Mouse (Mus musculus) ES-E14 (cell line): Measurements from ENCODE around the gene Pex16. TPM values are rescaled to one million over a fixed set of nuclear protein-coding genes. Genes with fewer than 3 reads are reported as not detected.

ENCODE experiments used
- DNase-seq: peaks from one replicate; pipeline ENCODE4 v3.0.0-alpha.2; 2013; ENCODE audit warnings: low read depth, low spot score
- H3K27ac ChIP-seq: 2 replicates; pipeline ENCODE4 v1.5.1; 2012; ENCODE audit warnings: low read depth, mild to moderate bottlenecking, low read length, moderate library complexity, mixed read lengths; ENCODE audit not compliant: poor library complexity, insufficient read depth, severe bottlenecking
- H3K36me3 ChIP-seq: 2 replicates; pipeline ENCODE4 v1.6.1; 2012; ENCODE audit warnings: mild to moderate bottlenecking, low read length, moderate library complexity, mixed read lengths; ENCODE audit not compliant: control insufficient read depth, poor library complexity, insufficient read depth, severe bottlenecking
- H3K4me1 ChIP-seq, 2 experiments: fragments of 150-350 bp in 1 of 2; sonication (generic) in 1 of 2; 2 replicates each; pipeline ENCODE4 v1.6.1; 2012; ENCODE audit warnings: low read length in 2 of 2, mild to moderate bottlenecking in 1 of 2, mixed read lengths in 1 of 2; ENCODE audit not compliant: control insufficient read depth in 2 of 2, insufficient read depth in 2 of 2, poor library complexity in 1 of 2
- H3K4me3 ChIP-seq, 2 experiments: fragments of 150-350 bp in 1 of 2; sonication (generic) in 1 of 2; 2 replicates each; pipeline ENCODE4 v1.5.1; 2012; ENCODE audit warnings: low read length in 2 of 2, low read depth in 1 of 2, mild to moderate bottlenecking in 1 of 2, mixed read lengths in 1 of 2; ENCODE audit not compliant: insufficient read depth in 1 of 2, poor library complexity in 1 of 2, severe bottlenecking in 1 of 2
- H3K9ac ChIP-seq: 2 replicates; pipeline ENCODE4 v1.6.1; 2012; ENCODE audit warnings: low read depth, mild to moderate bottlenecking, low read length, mixed read lengths; ENCODE audit not compliant: poor library complexity, insufficient read depth, severe bottlenecking
- H3K9me3 ChIP-seq: fragments of 150-350 bp; sonication (generic); 2 replicates; pipeline ENCODE4 v1.6.1; 2012; ENCODE audit warnings: low read depth, mild to moderate bottlenecking, low read length; ENCODE audit not compliant: control insufficient read depth, insufficient read depth
- CHD2 ChIP-seq: IDR thresholded peaks from 2 replicates; pipeline ENCODE4 v1.6.1; 2014; ENCODE audit warnings: mild to moderate bottlenecking, low read depth, low read length, inconsistent platforms
- HCFC1 ChIP-seq: IDR thresholded peaks from 2 replicates; pipeline ENCODE4 v1.6.1; 2012; ENCODE audit warnings: low read length, inconsistent platforms, borderline replicate concordance; ENCODE audit not compliant: insufficient read depth
- MAFK ChIP-seq: IDR thresholded peaks from 2 replicates; pipeline ENCODE4 v1.6.1; 2014; ENCODE audit warnings: mild to moderate bottlenecking, low read depth, low read length, inconsistent platforms; ENCODE audit not compliant: insufficient read depth
- ZC3H11A ChIP-seq: IDR thresholded peaks from 2 replicates; pipeline ENCODE4 v1.6.1; 2012; ENCODE audit warnings: low read depth, mild to moderate bottlenecking, inconsistent platforms, low read length, borderline replicate concordance
- ZNF384 ChIP-seq: IDR thresholded peaks from 2 replicates; pipeline ENCODE4 v1.6.1; 2012; ENCODE audit warnings: low read depth, low read length, inconsistent platforms
- in situ Hi-C, 2 experiments: fragments of 600-800 bp; cut with MboI; formaldehyde crosslinking; loops; one replicate each; pipeline ENCODE4 v1.15.1; 2025; ENCODE audit warnings: low sequenced_read_pairs in 2 of 2, inconsistent platforms in 1 of 2; ENCODE audit not compliant: unreplicated experiment in 2 of 2
- total RNA-seq: library from RNA; depleted of rRNA; stranded (reverse); fragments of 300-350 nt; gene quantifications from 2 replicates; pipeline ENCODE4 v1.2.3, GENCODE M21; 2012

Pex16 gene
- total RNA-seq, 1 experiment: 21.1 TPM

DNA sequence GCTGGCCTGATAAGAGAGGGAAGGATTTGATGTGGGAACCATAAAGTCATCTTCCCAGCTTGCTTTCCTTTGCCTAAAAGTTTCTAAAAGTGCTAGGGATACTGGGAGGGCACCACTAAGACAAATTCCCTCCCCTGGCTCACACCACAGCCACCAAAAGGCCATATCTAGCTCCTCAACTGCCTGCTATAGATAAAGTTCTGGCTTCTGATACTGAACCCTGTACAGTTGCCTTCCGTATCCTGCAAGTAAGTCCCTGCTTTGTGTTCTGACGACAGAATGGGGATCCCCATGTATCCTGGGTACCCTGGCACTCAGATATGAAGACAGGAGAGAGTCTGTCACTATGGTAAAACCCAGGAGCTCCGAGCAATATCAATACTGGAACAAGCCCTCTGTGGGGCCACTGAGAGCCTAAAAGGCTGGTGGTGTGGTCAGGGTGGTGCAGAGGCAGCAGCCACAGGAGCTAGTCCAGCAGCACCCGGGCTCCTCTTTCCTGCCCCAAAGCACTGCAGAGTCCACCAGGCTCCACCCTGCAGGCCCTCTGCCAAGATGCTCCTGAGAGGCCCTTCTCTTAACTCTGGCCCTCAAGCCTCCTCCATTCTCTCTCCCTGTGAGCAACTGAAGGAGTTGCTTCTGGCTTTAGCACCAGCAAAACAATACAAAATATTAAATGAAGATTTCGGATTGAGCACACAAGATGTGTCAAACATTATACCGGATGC, 15.9 kb downstream of the Pex16 start:
- no peaks in the 10 kb centered on the region for H3K9me3 ChIP-seq
- no peak overlapping the region for H3K4me3 ChIP-seq
- TF ChIP-seq HCFC1: no peak
- no peak for TF ChIP-seq CHD2
- no peak for TF ChIP-seq MAFK
- TF ChIP-seq ZNF384: no peak
- no peak for TF ChIP-seq ZC3H11A
- H3K4me1 ChIP-seq: peaks cover 2 to 11% of the 10 kb centered on the region in 2 experiments; a peak in 1 of 4 replicates
- DNase-seq: no peak
- no peak overlapping the region for H3K9ac ChIP-seq
- H3K36me3 ChIP-seq: peaks cover 16% of the 10 kb centered on the region; the same call in 1 of the 2 replicates
- in situ Hi-C loops: no loop called here
- H3K27ac ChIP-seq: no peak overlapping the region

DNA sequence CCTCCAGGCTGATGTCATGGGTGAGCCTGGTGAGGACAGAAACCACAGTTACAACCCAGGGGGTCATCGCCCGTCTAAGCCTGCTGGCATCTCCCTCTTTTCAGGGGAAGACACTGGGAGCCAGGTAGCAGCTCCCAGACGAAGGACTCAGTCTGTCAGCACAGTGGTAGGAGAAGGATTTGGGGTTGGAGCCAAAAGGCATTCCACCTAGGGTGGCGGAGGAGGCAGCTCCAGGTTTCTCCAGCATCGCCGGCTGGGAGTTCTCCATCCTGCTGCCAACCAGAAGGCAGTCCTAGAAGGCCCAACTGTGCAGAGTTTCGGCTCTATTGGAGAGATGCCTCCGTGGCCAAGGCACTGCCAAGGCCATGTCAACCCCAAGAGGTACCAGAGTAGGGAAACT, 16.6 kb downstream of the Pex16 start:
- no peak for DNase-seq
- Histone ChIP-seq H3K27ac (no peak overlapping the region), H3K4me3 (no peak overlapping the region), H3K9me3 (no peaks in the 10 kb centered on the region), H3K4me1 (peaks cover 2 to 7% of the 10 kb centered on the region in 2 experiments; a peak in 1 of 4 replicates), H3K9ac (no peak overlapping the region), H3K36me3 (peaks cover 9% of the 10 kb centered on the region; the same call in 1 of the 2 replicates)
- in situ Hi-C loops: no loop called here
- no peak for TF ChIP-seq CHD2
- no peak for TF ChIP-seq ZNF384
- no peak for TF ChIP-seq HCFC1
- TF ChIP-seq ZC3H11A: no peak
- TF ChIP-seq MAFK: no peak

DNA sequence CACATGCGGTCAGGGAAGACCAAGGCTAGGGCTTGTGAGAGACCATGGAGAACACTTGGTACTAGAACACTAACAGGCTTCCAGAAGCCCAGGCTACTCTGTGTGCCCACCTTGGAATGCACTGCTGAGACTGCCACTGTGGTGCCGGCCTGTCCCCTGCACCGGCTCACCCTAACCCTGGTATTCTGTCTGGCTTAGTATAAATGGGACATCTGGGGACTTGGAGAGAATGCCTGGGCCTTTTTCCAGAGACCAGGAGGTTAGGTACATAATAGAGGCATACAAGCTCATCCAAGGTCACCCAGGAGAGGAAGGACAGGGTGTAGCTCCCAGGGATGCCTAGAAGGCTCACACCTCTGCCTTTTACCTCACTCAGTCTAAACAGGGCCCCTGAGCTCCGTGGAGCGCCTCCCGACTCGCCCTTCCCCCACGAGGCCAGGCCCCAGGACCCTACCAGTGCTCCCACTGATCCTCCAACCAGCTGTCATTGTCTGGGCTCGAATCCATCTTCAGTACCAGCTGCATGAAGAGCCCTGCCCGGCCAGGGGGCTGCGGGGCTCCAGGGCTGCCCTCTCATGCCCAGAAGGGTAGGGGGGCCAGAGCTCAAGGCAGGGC, 17.3 kb downstream of the Pex16 start:
- TF ChIP-seq ZC3H11A (no peak), HCFC1 (no peak), ZNF384 (no peak), MAFK (no peak), CHD2 (no peak)
- in situ Hi-C loops: no loop called here
- Histone ChIP-seq H3K9me3 (no peaks in the 10 kb centered on the region), H3K36me3 (peaks cover 2% of the 10 kb centered on the region; the same call in 1 of the 2 replicates), H3K4me1 (peaks cover 2 to 7% of the 10 kb centered on the region in 2 experiments; a peak in 1 of 4 replicates), H3K27ac (no peak overlapping the region), H3K9ac (no peak overlapping the region), H3K4me3 (no peak overlapping the region; a peak in 1 of 4 replicates)
- DNase-seq: no peak

DNA sequence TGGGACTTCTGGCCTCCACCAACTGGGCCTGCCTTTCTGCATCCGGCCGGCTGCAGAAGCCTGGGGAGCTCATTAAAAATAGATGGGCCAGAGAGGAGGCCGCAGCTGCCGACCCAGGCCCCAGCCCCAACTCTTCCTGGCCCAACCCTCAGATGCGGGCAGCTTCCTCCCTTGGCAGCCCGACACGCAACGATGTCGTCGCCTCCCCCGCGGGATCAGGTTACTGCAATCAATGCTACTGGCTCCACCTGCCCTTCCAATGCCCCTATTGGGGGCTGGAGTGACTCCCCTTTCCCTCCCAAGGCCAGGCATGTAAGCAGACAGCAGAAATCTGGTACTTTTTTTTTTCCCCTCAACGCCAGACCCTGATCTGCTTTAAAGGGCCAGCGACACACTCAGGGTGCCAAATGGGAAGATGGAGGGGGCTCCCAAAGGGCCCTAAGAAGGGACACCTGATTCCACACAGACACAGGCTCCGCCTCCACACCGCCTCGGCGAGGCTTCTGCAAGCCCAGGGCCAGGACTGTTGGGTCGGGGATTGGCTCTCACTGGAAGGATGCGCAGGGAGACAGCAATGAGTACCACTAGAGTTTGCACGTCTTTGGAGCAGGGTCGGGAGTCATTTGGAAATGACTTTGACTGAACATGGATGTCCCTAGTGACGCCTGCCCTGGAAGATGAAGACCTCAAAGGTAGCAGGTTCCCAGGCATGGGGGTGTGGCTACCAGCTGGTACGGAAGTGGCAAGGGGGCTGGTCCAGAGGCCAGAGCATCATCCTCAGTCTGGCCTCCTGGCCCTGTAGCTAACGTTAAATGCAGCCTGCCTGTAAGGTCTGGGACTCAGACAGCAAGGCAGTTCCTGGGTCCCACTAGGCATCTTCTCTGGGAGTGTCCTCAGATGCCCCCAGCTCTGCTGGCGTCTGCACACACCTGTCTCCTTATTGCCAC, 18.1 kb downstream of the Pex16 start:
- H3K9ac ChIP-seq: no peak overlapping the region
- in situ Hi-C loops: no loop called here
- H3K9me3 ChIP-seq: no peaks in the 10 kb centered on the region
- H3K4me3 ChIP-seq: peak overlapping the region in 1 of 2 experiments; percentile 12; a peak in 2 of 4 replicates
- H3K27ac ChIP-seq: no peak overlapping the region
- H3K36me3 ChIP-seq: no peaks in the 10 kb centered on the region; the same call in 1 of the 2 replicates
- no peak for DNase-seq
- H3K4me1 ChIP-seq: peaks cover 2 to 7% of the 10 kb centered on the region in 2 experiments; a peak in 1 of 4 replicates
- TF ChIP-seq ZC3H11A: no peak
- no peak for TF ChIP-seq MAFK
- TF ChIP-seq HCFC1: no peak
- peak; percentile 83; the same call in 1 of the 2 replicates for TF ChIP-seq ZNF384
